Mouse (Mus musculus) gastrocnemius, postnatal 10 days (tissue): Measurements from ENCODE around the gene Rin1. TPM values are rescaled to one million over a fixed set of nuclear protein-coding genes. Genes with fewer than 3 reads are reported as not detected.
"Not testable (repeated sequence)": the region's sequence is repeated elsewhere in the genome, so short reads cannot be mapped to it uniquely, and the experiment has no call there.

ENCODE experiments used
- DNase-seq: peaks from one replicate; pipeline ENCODE4 v3.0.0; 2021; ENCODE audit warnings: mixed read lengths
- total RNA-seq, 2 experiments: library from RNA; stranded (reverse); gene quantifications; 2 replicates each; pipeline ENCODE4 v1.2.3; 2021

The Rin1 gene
- total RNA-seq, 2 experiments from 2014 or later: 1.5 to 1.8 TPM

- DNase-seq: peak; percentile 84
Observed at GRCm38 (mm10) chr19:5067867-5068569, 17.7 kb downstream of the Rin1 start, which contains the start of gene Cd248. Gene Cd248 (plus strand): TSS chr19:5068078.

GRCm38 (mm10) chr19:5068570-5069234 is 18.4 kb downstream of the Rin1 start:
- peak; percentile 32 for DNase-seq

GRCm38 (mm10) chr19:5069486-5069885 is 19.2 kb downstream of the Rin1 start:
- no peak for DNase-seq

GRCm38 (mm10) chr19:5069978-5070377 is 19.7 kb downstream of the Rin1 start:
- no peak for DNase-seq

GRCm38 (mm10) chr19:5071077-5071476 is 20.8 kb downstream of the Rin1 start:
- DNase-seq: no peak

GRCm38 (mm10) chr19:5071545-5072369 is 21.5 kb downstream of the Rin1 start:
- DNase-seq: peak; percentile 56

- DNase-seq: no peak
Observed at GRCm38 (mm10) chr19:5072389-5073019, 22.2 kb downstream of the Rin1 start.

- DNase-seq: peak; percentile 68
Observed at GRCm38 (mm10) chr19:5073028-5073427, 22.7 kb downstream of the Rin1 start.

GRCm38 (mm10) chr19:5073518-5073917 is 23.2 kb downstream of the Rin1 start:
- DNase-seq: no peak

- no peak for DNase-seq
Observed at GRCm38 (mm10) chr19:5079279-5079678, 29.0 kb downstream of the Rin1 start.

- DNase-seq: no peak
Observed at GRCm38 (mm10) chr19:5082005-5082404, 31.7 kb downstream of the Rin1 start.

GRCm38 (mm10) chr19:5082596-5082995 is 32.3 kb downstream of the Rin1 start:
- no peak for DNase-seq

GRCm38 (mm10) chr19:5083961-5084833 is 33.9 kb downstream of the Rin1 start:
- DNase-seq: no peak

- no peak for DNase-seq
Observed at GRCm38 (mm10) chr19:5084834-5085144, 34.5 kb downstream of the Rin1 start.

- DNase-seq: no peak
Observed at GRCm38 (mm10) chr19:5085145-5085863, 35.0 kb downstream of the Rin1 start, which contains the start of gene Tmem151a. Gene Tmem151a (minus strand): TSS chr19:5085531.

GRCm38 (mm10) chr19:5086533-5086932 is 36.3 kb downstream of the Rin1 start:
- not testable (repeated sequence) for DNase-seq

GRCm38 (mm10) chr19:5087884-5088728 is 37.8 kb downstream of the Rin1 start, which contains the start of gene Yif1a:
Gene Yif1a (plus strand): TSS chr19:5088538.
- DNase-seq: peak; percentile 94

- DNase-seq: no peak
Observed at GRCm38 (mm10) chr19:5089324-5089723, 39.0 kb downstream of the Rin1 start.

GRCm38 (mm10) chr19:5092083-5092482 is 41.8 kb downstream of the Rin1 start:
- no peak for DNase-seq
